Mouse (Mus musculus): ENCODE measurements around the gene Mast1. TPM values are rescaled to one million over a fixed set of nuclear protein-coding genes. Genes with fewer than 3 reads are reported as not detected.
A peak's percentile ranks its signal among the peaks of the same experiment; 100 is the strongest.

Gene Mast1
- total RNA-seq, 2 experiments from 2014 or later: 0.07 TPM; not detected in 1

DNA sequence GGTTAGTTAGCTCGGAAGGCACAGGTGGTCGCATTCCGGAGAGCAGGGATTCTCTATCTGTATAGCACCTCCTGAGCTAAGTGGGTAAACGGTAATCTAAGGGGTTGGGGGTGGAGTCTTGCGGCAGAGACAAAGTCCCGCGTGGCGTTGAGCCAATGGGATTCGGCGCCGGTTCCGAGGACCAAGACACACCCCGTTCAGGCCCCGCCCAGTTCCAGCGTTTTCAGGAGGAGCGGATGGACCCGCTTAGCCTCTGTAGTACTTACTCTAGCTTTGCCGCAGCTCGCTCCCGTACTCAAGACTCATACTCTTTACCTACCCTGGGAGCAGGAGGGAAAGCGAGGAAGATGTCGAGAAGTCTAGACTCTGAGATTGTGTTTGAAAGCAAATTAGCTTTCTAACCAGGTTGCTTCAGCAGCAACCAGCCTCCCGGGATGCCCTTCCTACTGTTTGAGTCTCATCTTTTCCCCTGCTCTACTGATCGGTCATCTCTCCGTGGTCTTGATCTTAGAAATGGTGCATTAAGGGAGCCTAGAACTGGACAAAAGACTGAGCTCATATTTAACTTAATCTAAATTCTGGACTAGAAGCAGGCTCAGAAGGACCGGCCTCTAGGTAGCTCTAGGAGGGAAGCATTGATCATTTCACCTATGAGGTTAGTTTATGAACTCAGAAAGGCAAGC is 7.5 kb upstream of the Mast1 start:
- peak; percentile 47 for ATAC-seq (ENCODE audit: poor library complexity, severe bottlenecking)

GRCm38 (mm10) chr8:84943699-84944098 is 6.5 kb upstream of the Mast1 start:
- ATAC-seq (ENCODE audit: poor library complexity, severe bottlenecking): no peak

GRCm38 (mm10) chr8:84937620-84938485 is 694 bp upstream of the Mast1 start:
- no peak for ATAC-seq (ENCODE audit: poor library complexity, severe bottlenecking)

DNA sequence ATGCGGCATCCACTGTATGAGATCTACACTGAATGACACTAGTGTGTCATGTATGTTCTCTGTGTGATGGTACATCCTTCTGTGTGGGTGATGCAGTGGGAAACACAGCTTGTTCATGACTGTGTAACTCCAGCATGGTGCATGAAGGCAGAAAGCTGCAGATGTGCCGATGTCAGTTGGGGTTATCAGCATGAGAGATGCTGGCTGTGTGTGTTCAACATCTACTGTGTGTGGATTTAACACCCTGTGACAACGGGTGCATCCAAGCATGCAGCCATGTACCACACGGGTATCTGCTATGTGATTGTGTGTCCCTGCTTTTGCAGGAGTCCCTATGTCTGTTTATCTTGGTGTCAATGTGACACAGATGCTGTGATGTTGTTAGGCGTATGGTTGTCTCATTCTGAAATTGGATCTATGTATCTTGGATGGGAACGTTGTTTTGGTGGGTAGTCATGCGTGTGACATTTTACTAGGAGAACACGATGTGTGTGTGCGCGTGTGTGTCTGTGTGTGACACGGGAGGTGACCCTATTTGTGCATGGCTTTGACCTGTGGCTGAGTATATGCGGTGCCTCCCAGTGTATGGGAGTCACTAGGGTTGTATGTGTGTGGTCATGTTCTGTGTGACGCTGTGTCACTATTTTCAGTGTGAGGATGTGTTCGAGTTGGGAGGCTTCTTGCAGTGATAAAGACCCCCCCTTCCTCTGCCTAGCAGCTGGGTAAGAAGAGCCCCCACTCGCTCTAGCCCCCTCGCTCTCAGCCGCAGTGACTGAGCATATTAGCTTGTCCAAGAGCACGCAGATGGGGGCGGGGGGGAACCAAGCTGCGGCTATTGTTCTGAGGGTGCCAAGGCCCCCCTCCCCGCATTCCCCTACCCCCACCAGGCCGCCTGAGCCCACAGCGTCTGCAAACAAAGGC is 858 bp downstream of the Mast1 start:
- ATAC-seq (ENCODE audit: poor library complexity, severe bottlenecking): no peak

- no peak for ATAC-seq (ENCODE audit: poor library complexity, severe bottlenecking)
Measured at GRCm38 (mm10) chr8:84935489-84935888, 1.7 kb downstream of the Mast1 start.

GRCm38 (mm10) chr8:84934860-84935259 is 2.3 kb downstream of the Mast1 start:
- ATAC-seq (ENCODE audit: poor library complexity, severe bottlenecking): no peak

- ATAC-seq (ENCODE audit: poor library complexity, severe bottlenecking): no peak
Measured at GRCm38 (mm10) chr8:84933767-84934559, 3.2 kb downstream of the Mast1 start.

DNA sequence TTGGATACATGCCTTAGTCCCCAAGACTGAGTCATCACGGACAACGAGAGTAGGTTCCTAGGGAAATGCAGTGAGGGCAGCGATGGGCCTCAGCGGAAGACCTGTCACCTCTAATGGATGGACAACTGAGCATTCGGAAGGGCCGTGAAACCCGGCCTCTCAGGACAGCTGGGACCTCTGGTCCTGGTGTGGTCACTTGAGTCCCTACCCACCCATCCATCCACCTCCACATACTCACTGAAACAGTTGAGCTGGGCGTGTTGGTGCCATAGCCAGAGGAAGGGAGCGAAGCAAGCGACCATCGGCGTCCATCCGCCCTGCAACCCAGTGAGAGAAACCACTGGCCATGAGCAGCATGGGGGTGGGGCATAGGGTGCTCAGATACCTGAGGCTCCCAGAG is 6.6 kb downstream of the Mast1 start:
- no peak for ATAC-seq (ENCODE audit: poor library complexity, severe bottlenecking)

GRCm38 (mm10) chr8:84928456-84929306 is 8.5 kb downstream of the Mast1 start:
- peak; percentile 95 for ATAC-seq (ENCODE audit: poor library complexity, severe bottlenecking)

DNA sequence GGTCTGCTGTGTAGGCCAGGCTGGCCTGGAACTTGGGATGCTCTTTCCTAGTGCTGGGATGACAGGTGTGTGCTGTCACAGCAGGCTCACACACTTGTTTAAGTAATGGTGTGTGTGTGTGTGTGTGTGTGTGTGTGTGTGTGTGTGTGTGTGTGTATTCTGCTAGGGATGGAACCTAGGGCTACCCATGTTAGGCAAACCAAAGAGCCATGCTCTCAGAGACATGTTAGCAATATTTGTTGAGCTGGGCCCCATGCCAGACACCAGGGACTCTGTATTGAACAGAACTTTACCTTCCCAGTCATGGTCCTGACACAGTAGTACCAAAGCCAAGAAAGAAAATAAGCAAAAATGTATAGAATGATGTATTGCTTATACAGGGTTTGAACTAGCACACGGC is 9.6 kb downstream of the Mast1 start:
- ATAC-seq (ENCODE audit: poor library complexity, severe bottlenecking): no peak

DNA sequence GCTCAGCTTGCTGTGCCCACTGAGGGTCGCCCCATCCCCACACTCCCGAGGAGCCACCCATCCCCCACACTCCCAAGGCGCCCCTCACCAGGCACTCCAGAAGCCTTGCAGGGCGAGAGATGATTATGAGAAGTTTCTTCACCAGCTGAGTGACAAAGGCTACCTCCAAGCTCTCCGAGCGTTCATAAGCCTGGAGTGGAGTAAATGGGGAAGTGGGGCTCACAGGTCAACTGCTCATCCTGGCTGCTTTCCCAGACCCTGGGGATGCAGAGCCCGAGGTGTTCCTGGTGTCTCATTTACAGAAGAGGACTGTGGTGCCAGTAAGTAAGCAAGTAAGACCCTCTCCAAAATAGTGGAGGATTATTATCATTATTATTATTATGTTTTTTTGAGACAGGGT is 11.6 kb downstream of the Mast1 start:
- ATAC-seq (ENCODE audit: poor library complexity, severe bottlenecking): no peak

DNA sequence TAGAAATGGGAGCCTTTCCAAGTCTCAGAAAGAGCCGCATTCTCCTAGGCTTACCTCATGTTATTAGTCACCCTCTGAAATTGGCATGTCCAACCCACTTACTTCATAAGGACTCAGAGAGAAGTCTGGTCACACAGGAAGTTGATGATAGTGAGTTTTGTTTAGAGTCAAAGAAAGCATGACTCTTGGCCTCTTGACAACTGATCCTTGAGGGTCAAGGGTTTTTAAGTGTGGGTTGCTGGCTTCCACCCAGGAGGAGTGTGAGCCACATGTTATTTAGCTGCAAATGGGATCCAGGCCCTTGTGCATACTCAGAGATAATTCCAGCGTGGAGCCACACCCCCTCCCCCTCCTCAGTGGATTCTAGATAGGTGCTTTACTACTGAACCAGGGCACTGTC is 15.6 kb downstream of the Mast1 start:
- ATAC-seq (ENCODE audit: poor library complexity, severe bottlenecking): no peak

GRCm38 (mm10) chr8:84918646-84919045 is 18.5 kb downstream of the Mast1 start:
- no peak for ATAC-seq (ENCODE audit: poor library complexity, severe bottlenecking)

DNA sequence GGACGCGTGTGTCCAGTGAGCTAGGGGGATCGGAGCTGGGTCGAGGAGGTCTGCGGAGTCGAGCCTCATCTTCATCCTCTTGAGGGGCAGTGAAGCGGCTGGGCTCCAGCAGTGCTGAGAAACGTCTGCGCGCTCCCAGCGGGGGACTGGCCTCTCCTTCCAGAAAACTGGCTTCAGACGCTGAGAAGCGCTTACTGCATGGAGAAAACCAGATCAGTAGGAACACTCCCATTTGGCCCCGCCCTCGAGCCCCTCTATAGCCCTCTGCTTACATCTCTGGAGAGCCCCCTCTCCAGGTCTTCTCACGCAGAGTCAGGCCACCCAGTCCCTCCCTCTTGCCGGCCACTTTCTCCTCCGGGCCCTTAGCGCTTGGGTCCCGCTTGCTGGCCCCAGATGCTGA is 19.4 kb downstream of the Mast1 start:
- ATAC-seq (ENCODE audit: poor library complexity, severe bottlenecking): no peak

GRCm38 (mm10) chr8:84915269-84915668 is 21.9 kb downstream of the Mast1 start:
- ATAC-seq (ENCODE audit: poor library complexity, severe bottlenecking): no peak

- ATAC-seq (ENCODE audit: poor library complexity, severe bottlenecking): peak; percentile 30
Measured at GRCm38 (mm10) chr8:84913960-84914359, 23.2 kb downstream of the Mast1 start.

DNA sequence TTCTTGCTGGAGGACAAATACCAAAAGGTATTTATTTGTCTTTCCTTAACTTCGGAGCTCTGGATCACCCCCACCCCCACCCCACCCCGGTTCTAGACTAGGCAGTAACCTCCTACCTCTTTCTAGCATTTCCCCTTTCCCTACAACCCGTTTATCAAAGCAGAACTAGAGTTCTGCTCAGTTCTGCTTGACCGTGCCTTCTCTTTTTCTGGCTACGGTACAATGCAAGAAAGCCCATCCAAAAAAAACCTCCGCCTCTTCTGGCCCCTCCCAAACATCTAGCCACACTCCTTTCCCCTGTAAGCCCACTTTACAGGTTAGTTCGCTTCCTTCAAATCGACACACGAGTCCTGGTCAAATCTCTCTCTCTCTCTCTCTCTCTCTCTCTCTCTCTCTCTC is 23.7 kb downstream of the Mast1 start:
- ATAC-seq (ENCODE audit: poor library complexity, severe bottlenecking): peak; percentile 31; the same call in 1 of the 2 replicates

DNA sequence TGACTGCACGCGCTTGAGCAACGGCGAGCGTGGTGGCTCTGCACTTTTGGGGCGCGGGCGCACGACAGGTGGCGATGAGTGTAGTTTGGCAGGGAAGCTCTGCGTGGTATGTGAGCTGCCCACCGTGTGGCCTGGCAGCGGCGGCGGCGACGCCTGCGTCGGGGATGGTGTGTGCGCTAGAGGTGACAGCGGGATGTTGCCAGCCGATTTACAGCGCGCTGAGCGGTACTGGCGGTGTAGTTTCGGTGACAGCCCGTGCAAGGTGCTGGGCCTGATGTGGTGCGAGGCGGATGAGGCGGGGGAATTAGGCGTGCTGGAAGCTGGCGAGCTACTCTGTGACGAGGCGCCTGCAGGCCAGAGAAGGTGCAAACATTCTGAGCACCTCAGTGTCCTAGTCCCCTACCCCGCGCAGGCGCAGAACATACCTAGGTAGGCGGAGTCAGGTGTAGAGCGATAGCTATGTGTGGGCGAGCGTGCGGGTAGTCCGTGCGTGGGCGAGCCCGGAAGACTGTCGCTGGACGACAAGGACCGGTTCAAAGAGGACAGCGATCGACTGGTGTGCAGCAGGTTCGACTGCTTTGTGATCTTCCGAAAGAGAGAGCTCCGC is 24.2 kb downstream of the Mast1 start:
- peak; percentile 49 for ATAC-seq (ENCODE audit: poor library complexity, severe bottlenecking)

- no peak for ATAC-seq (ENCODE audit: poor library complexity, severe bottlenecking)
Measured at GRCm38 (mm10) chr8:84912391-84912790, 24.8 kb downstream of the Mast1 start.

Measured in megakaryocyte, adult 5-6 weeks (primary cell).